Mouse (Mus musculus) megakaryocyte, adult 5-6 weeks (primary cell): ENCODE results near the gene Nat8f1. TPM values are rescaled to one million over a fixed set of nuclear protein-coding genes. Genes with fewer than 3 reads are reported as not detected.
"Not testable (repeated sequence)": the region's sequence is repeated elsewhere in the genome, so short reads cannot be mapped to it uniquely, and the experiment has no call there.

ENCODE experiments used
- ATAC-seq: 2 replicates; pipeline ENCODE4 v1.8.0; 2016; ENCODE audit warnings: mild to moderate bottlenecking, inconsistent platforms; ENCODE audit not compliant: poor library complexity, severe bottlenecking
- total RNA-seq, 2 experiments: library from RNA; stranded (forward) in 1 of 2; stranded (reverse) in 1 of 2; fragments of 153-499, 151-499 nt in 1 of 2; fragments of 221-1000, 200-1000 nt in 1 of 2; gene quantifications; 2 replicates each; pipeline versions ENCODE4 v1.2.3 to v1.2.4; 2015 to 2017

The Nat8f1 gene
- 3.2 and 3.4 TPM in 2 replicates for total RNA-seq (2015)
- 1.5 and 2.4 TPM in 2 replicates for total RNA-seq (2017)

- peak; percentile 94 for ATAC-seq
These were observed at the start of gene Nat8f1 for GRCm38 (mm10) chr6:85915539-85916513. TSS of gene Nat8f1 (minus strand) at chr6:85915687.

GRCm38 (mm10) chr6:85961101-85962091 lies 45.9 kb upstream of the Nat8f1 start, which contains the start of gene Dusp11:
TSS of gene Dusp11 (minus strand) at chr6:85961667.
- ATAC-seq: peak; percentile 91

- no peak for ATAC-seq
These were observed 42.1 kb upstream of the Nat8f1 start for GRCm38 (mm10) chr6:85957581-85957980.

- ATAC-seq: no peak
These were observed 33.1 kb upstream of the Nat8f1 start for GRCm38 (mm10) chr6:85948549-85948948.

GRCm38 (mm10) chr6:85942469-85942868 lies 27.0 kb upstream of the Nat8f1 start:
- ATAC-seq: no peak

- ATAC-seq: no peak
These were observed 23.2 kb upstream of the Nat8f1 start for GRCm38 (mm10) chr6:85938701-85939100.

GRCm38 (mm10) chr6:85936508-85937465 lies 21.3 kb upstream of the Nat8f1 start:
- peak; percentile 99 for ATAC-seq

GRCm38 (mm10) chr6:85935646-85936045 lies 20.2 kb upstream of the Nat8f1 start:
- ATAC-seq: no peak

GRCm38 (mm10) chr6:85934047-85934446 lies 18.6 kb upstream of the Nat8f1 start:
- no peak for ATAC-seq

GRCm38 (mm10) chr6:85929312-85929711 lies 13.8 kb upstream of the Nat8f1 start:
- ATAC-seq: no peak

GRCm38 (mm10) chr6:85927476-85928464 lies 12.3 kb upstream of the Nat8f1 start:
- ATAC-seq: no peak

- no peak for ATAC-seq
These were observed 11.2 kb upstream of the Nat8f1 start for GRCm38 (mm10) chr6:85926709-85927108.

- ATAC-seq: peak; percentile 71
These were observed 8.2 kb upstream of the Nat8f1 start for GRCm38 (mm10) chr6:85923643-85924042.

GRCm38 (mm10) chr6:85919401-85919800 lies 3.9 kb upstream of the Nat8f1 start:
- no peak for ATAC-seq

- ATAC-seq: not testable (repeated sequence)
These were observed 2.9 kb upstream of the Nat8f1 start for GRCm38 (mm10) chr6:85918341-85918740.

- no peak for ATAC-seq
These were observed 1.1 kb upstream of the Nat8f1 start for GRCm38 (mm10) chr6:85916596-85916995.

GRCm38 (mm10) chr6:85915141-85915538 lies 347 bp downstream of the Nat8f1 start:
- peak; percentile 17; the same call in 1 of the 2 replicates for ATAC-seq

GRCm38 (mm10) chr6:85911587-85911986 lies 3.9 kb downstream of the Nat8f1 start, which contains the start of gene Tprkb:
TSS of gene Tprkb (plus strand) at chr6:85911865.
- no peak for ATAC-seq
